Mouse (Mus musculus) liver, embryonic 14.5 days (tissue): ENCODE data around the gene Mamdc4.

Source experiments
- CTCF ChIP-seq: IDR thresholded peaks from 2 replicates; pipeline ENCODE4 v1.5.1; 2016; ENCODE audit warnings: antibody characterized with exemption, low read depth, control low read depth
- EP300 ChIP-seq: IDR thresholded peaks from 2 replicates; pipeline ENCODE4 v1.6.1; 2016; ENCODE audit warnings: antibody characterized with exemption, low read depth

GRCm38 (mm10) chr2:25607761-25608622, 33.3 kb upstream of the Mamdc4 start, which contains the start of gene Rabl6:
- TF ChIP-seq CTCF (no peak), EP300 (no peak)
